13 mouse cellular contexts compared by ENCODE assay signal in genomic region chr17:12674980-12675379, GRCm38 (mm10). TPM values are rescaled to one million over a fixed set of nuclear protein-coding genes. Genes with fewer than 3 reads are reported as not detected.
DNase-seq lines count a peak whose midpoint lies in the region; ATAC-seq lines count a peak whose summit lies in the region.
"Not testable (repeated sequence)": the region's sequence is repeated elsewhere in the genome, so short reads cannot be mapped to it uniquely, and the experiment has no call there.
"Had no signal": no experiment of that assay in that cellular context is flagged by ENCODE, and none has a peak within 500 bp of the region (broad histone marks: within the 10 kb centered on the region; RNA-seq: fewer than 3 reads in every experiment).

No protein-coding gene starts in this region.

- not testable (repeated sequence) for H3K4me2 ChIP-seq in lung, embryonic 15.5 days

- not testable (repeated sequence) for H3K4me3 ChIP-seq in lung, embryonic 15.5 days

- not testable (repeated sequence) for H3K27me3 ChIP-seq in lung, embryonic 15.5 days

- peak; percentile 80 for ATAC-seq in CD4-positive, CD25-positive, alpha-beta regulatory T cell, adult 4 months
- not testable (repeated sequence) for ATAC-seq in lung, embryonic 15.5 days (ENCODE audit: borderline replicate concordance, extremely low read depth, low FRiP score, low TSS enrichment)

- not testable (repeated sequence) for H3K36me3 ChIP-seq in lung, embryonic 15.5 days

- not testable (repeated sequence) for H3K9me3 ChIP-seq in lung, embryonic 15.5 days

- H3K4me1 ChIP-seq in lung, embryonic 15.5 days = not testable (repeated sequence)

- peak; percentile 25 for DNase-seq in induced T-regulatory cell, adult 2 months (ENCODE audit: low read depth)
- peak; percentile 37 for DNase-seq in kidney, adult 9 months
- peak; percentile 58 for DNase-seq in naive thymus-derived CD4-positive, alpha-beta T cell, adult 2 months (ENCODE audit: low read depth)
- DNase-seq in thymus, postnatal 0 days (ENCODE audit: low spot score) = peak; percentile 25

- not testable (repeated sequence) for H3K9ac ChIP-seq in lung, embryonic 15.5 days

- H3K27ac ChIP-seq in lung, embryonic 15.5 days = peak overlapping the region; percentile 68; the same call in 1 of the 2 replicates

- 67% methylated on average over 7 of the region's 7 CpGs for WGBS in lung, embryonic 15.5 days

RNA-seq across cellular contexts. Expression of gene Slc22a1, which starts 0.6 kb away (rescaled TPM):
- not detected for polyA plus RNA-seq in CD4-positive, CD25-positive, alpha-beta regulatory T cell, adult 4 months (2017; shearing (Covaris generic))
- polyA plus RNA-seq in lung, embryonic 15.5 days (2015; fragmentation: Nextera tagmentation; extraction: Ambion mirVana) = 6.3 and 11.1 TPM in 2 replicates
- 0.08 and 0.49 TPM in 2 replicates for polyA plus RNA-seq in thymus, postnatal 0 days (2015; fragmentation: Nextera tagmentation; extraction: Ambion mirVana)
- polyA plus RNA-seq: C2C12; embryonic facial prominence, embryonic 11.5 days; forebrain, embryonic 10.5 days; forebrain, embryonic 13.5 days; forebrain, embryonic 16.5 days; hindbrain, embryonic 11.5 days; hindbrain, embryonic 14.5 days had no signal
